Comparison of ENCODE assay signal across 7 mouse cellular contexts in genomic region chr9:75313832-75314516, GRCm38 (mm10). TPM values are rescaled to one million over a fixed set of nuclear protein-coding genes. Genes with fewer than 3 reads are reported as not detected.
DNase-seq lines count a peak whose midpoint lies in the region; ATAC-seq and TF ChIP-seq lines count a peak whose summit lies in the region.

No protein-coding gene starts in this region.

- peaks cover 2% of the 10 kb centered on the region; the same call in 1 of the 2 replicates for H3K36me3 ChIP-seq in intestine, embryonic 16.5 days (ENCODE audit: control insufficient read depth, insufficient read depth, low read length)
- H3K36me3 ChIP-seq in limb, embryonic 10.5 days = no peaks in the 10 kb centered on the region
- H3K36me3 ChIP-seq in midbrain, embryonic 12.5 days = 0 out of 2 replicates have a peak, but pooled peaks cover 6% of the 10 kb centered on the region

- peak; percentile 85 for ATAC-seq in intestine, embryonic 16.5 days
- peak; percentile 91 for ATAC-seq in midbrain, embryonic 12.5 days (ENCODE audit: low FRiP score, low read depth)

- H3K27me3 ChIP-seq in intestine, embryonic 16.5 days (replicated peaks; ENCODE audit: control insufficient read depth, insufficient read depth, low read length) = no peaks in the 10 kb centered on the region
- no peaks in the 10 kb centered on the region for H3K27me3 ChIP-seq in limb, embryonic 10.5 days (ENCODE audit: low read depth, poor library complexity, severe bottlenecking)
- H3K27me3 ChIP-seq in midbrain, embryonic 12.5 days = no peaks in the 10 kb centered on the region

- peak overlapping the region; percentile 94 for H3K27ac ChIP-seq in cortical plate, adult 2 months (ENCODE audit: insufficient read depth, low read length)
- peak overlapping the region; percentile 78 for H3K27ac ChIP-seq in intestine, embryonic 16.5 days (ENCODE audit: low read length)
- peak overlapping the region; percentile 87 for H3K27ac ChIP-seq in limb, embryonic 10.5 days
- H3K27ac ChIP-seq in midbrain, embryonic 12.5 days (replicated peaks) = peak overlapping the region; percentile 65

- no peaks in the 10 kb centered on the region for H3K9me3 ChIP-seq in intestine, embryonic 16.5 days (ENCODE audit: control insufficient read depth, low read length)
- no peaks in the 10 kb centered on the region for H3K9me3 ChIP-seq in limb, embryonic 10.5 days (replicated peaks)
- H3K9me3 ChIP-seq in midbrain, embryonic 12.5 days = no peaks in the 10 kb centered on the region

- peaks cover 13% of the 10 kb centered on the region for H3K4me1 ChIP-seq in cortical plate, adult 2 months (ENCODE audit: control insufficient read depth, insufficient read depth, low read length)
- H3K4me1 ChIP-seq in intestine, embryonic 16.5 days (ENCODE audit: control insufficient read depth, insufficient read depth, low read length) = peaks cover 17% of the 10 kb centered on the region
- H3K4me1 ChIP-seq in limb, embryonic 10.5 days = peaks cover 23% of the 10 kb centered on the region
- H3K4me1 ChIP-seq in midbrain, embryonic 12.5 days = peaks cover 19% of the 10 kb centered on the region

- no peak for TF ChIP-seq CTCF in cortical plate, adult 2 months (IDR thresholded peaks at IDR 0.05; ENCODE audit: extremely low read depth, insufficient read depth, low read length)

- peak overlapping the region; percentile 87 for H3K4me3 ChIP-seq in cortical plate, adult 2 months (ENCODE audit: insufficient read depth, low read length)
- peak overlapping the region; percentile 69 for H3K4me3 ChIP-seq in intestine, embryonic 16.5 days (ENCODE audit: low read length)
- peak overlapping the region; percentile 74 for H3K4me3 ChIP-seq in limb, embryonic 10.5 days
- peak overlapping the region; percentile 62 for H3K4me3 ChIP-seq in midbrain, embryonic 12.5 days

- peak; percentile 90 to 95 for DNase-seq in adrenal gland, adult (ENCODE audit: inconsistent age in 2 of 2, low spot score in 1 of 2)
- DNase-seq in gastrocnemius, postnatal 36 days = peak; percentile 74 to 76
- peak; percentile 87 for DNase-seq in limb, embryonic 10.5 days (ENCODE audit: low spot score)
- peak; percentile 41 for DNase-seq in spleen, adult 12 weeks (ENCODE audit: low spot score)

- H3K4me2 ChIP-seq in intestine, embryonic 16.5 days (ENCODE audit: low read depth, low read length) = peak overlapping the region; percentile 77
- H3K4me2 ChIP-seq in midbrain, embryonic 12.5 days (replicated peaks) = peak overlapping the region; percentile 75

- peak; percentile 37; the same call in 1 of the 2 replicates for TF ChIP-seq POLR2A in cortical plate, adult 2 months (IDR thresholded peaks at IDR 0.05; ENCODE audit: extremely low read depth, insufficient read depth, low read length)

- intact Hi-C loops in gastrocnemius, postnatal 36 days (cut with DNase I) = no loop called here

- H3K9ac ChIP-seq in intestine, embryonic 16.5 days (ENCODE audit: low read depth, low read length) = peak overlapping the region; percentile 75
- H3K9ac ChIP-seq in midbrain, embryonic 12.5 days (replicated peaks) = peak overlapping the region; percentile 66

- 1% methylated on average over 51 of the region's 52 CpGs for WGBS in intestine, embryonic 16.5 days
- WGBS in limb, embryonic 10.5 days = under 1% methylated on average over 52 of the region's 52 CpGs
- under 1% methylated on average over 46 of the region's 52 CpGs for WGBS in midbrain, embryonic 12.5 days

RNA-seq across cellular contexts. Expression of gene Gnb5, which starts 7.9 kb away (rescaled TPM):
- polyA plus RNA-seq in cortical plate, adult 2 months (2012; rRNA removed) = 154 and 172 TPM in 2 replicates
- total RNA-seq in gastrocnemius, postnatal 36 days (2021) = 10 to 100 TPM in 1 of 2 experiments, 1 to 10 TPM in 1; 8.7 to 14.8 TPM
- 15.8 and 16.2 TPM in 2 replicates for polyA plus RNA-seq in intestine, embryonic 16.5 days (2015; fragmentation: Nextera tagmentation; extraction: Ambion mirVana)
- 14.3 and 17.8 TPM in 2 replicates for polyA plus RNA-seq in limb, embryonic 10.5 days (2016; fragmentation: Nextera tagmentation; extraction: Ambion mirVana)
- 33.8 and 36.0 TPM in 2 replicates for polyA plus RNA-seq in midbrain, embryonic 12.5 days (2016; fragmentation: Nextera tagmentation; extraction: Ambion mirVana)

RNA-seq across cellular contexts. Expression of gene Bcl2l10, which starts 33.6 kb away (rescaled TPM):
- polyA plus RNA-seq in cortical plate, adult 2 months (2012; rRNA removed) = 0.13 TPM in 2 replicates
- total RNA-seq in gastrocnemius, postnatal 36 days (2021) = not detected
- not detected in 2 replicates for polyA plus RNA-seq in intestine, embryonic 16.5 days (2015; fragmentation: Nextera tagmentation; extraction: Ambion mirVana)
- not detected in 2 replicates for polyA plus RNA-seq in limb, embryonic 10.5 days (2016; fragmentation: Nextera tagmentation; extraction: Ambion mirVana)
- polyA plus RNA-seq in midbrain, embryonic 12.5 days (2016; fragmentation: Nextera tagmentation; extraction: Ambion mirVana) = not detected in 2 replicates

Comparison
In these comparisons a context has a peak if more than half of its experiments do, and no peak if none do; other contexts are left out.
1. Peak in every context shown above with its lines: DNase-seq, ATAC-seq, H3K4me3 ChIP-seq and H3K27ac ChIP-seq.
2. DNase-seq: peak in every context shown above with its lines; median percentile 92 in adrenal gland, adult; 87 in limb, embryonic 10.5 days; 75 in gastrocnemius, postnatal 36 days; 41 in spleen, adult 12 weeks.